Mouse (Mus musculus) adrenal gland, postnatal 10 days (tissue): ENCODE results near the gene Ccdc59. TPM values are rescaled to one million over a fixed set of nuclear protein-coding genes. Genes with fewer than 3 reads are reported as not detected.
A peak's percentile ranks its signal among the peaks of the same experiment; 100 is the strongest.

ENCODE experiments used
- DNase-seq: peaks from one replicate; pipeline ENCODE4 v3.0.0; 2021; ENCODE audit warnings: mixed read lengths
- long read RNA-seq, 2 experiments: library from polyadenylated mRNA; stranded (forward); transcript quantifications; one replicate each; pipeline ENCODE4 v2.0.0; 2021
- total RNA-seq, 2 experiments: library from RNA; stranded (reverse); gene quantifications; 2 replicates each; pipeline ENCODE4 v1.2.3; 2021

Gene Ccdc59
- 10 to 100 TPM; 18.2 to 20.1 TPM for total RNA-seq
- long read RNA-seq, experiment 1, full-length matches to known transcripts, result 37 of 38 reads
- long read RNA-seq, experiment 1, partial matches to known transcripts, result 1 of 38 reads
- long read RNA-seq, experiment 1, other reads (novel, unspliced or antisense), result 0 of 38 reads
- long read RNA-seq, experiment 2, full-length matches to known transcripts, result 18 of 20 reads
- long read RNA-seq, experiment 2, partial matches to known transcripts, result 1 of 20 reads
- long read RNA-seq, experiment 2, other reads (novel, unspliced or antisense), result 1 of 20 reads

GRCm38 (mm10) chr10:105840928-105841888, at the start of gene Ccdc59, which contains the start of gene Mettl25:
TSS of gene Ccdc59 (plus strand) at chr10:105841067.
TSS of gene Mettl25 (minus strand) at chr10:105841380.
- DNase-seq, result peak; percentile 98

GRCm38 (mm10) chr10:105793776-105794552, 46.9 kb upstream of the Ccdc59 start:
- DNase-seq, result no peak

GRCm38 (mm10) chr10:105797250-105797924, 43.5 kb upstream of the Ccdc59 start:
- no peak for DNase-seq

- no peak for DNase-seq
Observed at GRCm38 (mm10) chr10:105801147-105801546, 39.7 kb upstream of the Ccdc59 start.

GRCm38 (mm10) chr10:105802132-105802531, 38.7 kb upstream of the Ccdc59 start:
- DNase-seq, result no peak

GRCm38 (mm10) chr10:105803461-105803860, 37.4 kb upstream of the Ccdc59 start:
- DNase-seq, result no peak

GRCm38 (mm10) chr10:105806259-105807010, 34.4 kb upstream of the Ccdc59 start:
- DNase-seq, result no peak

GRCm38 (mm10) chr10:105834627-105835228, 6.1 kb upstream of the Ccdc59 start:
- peak; percentile 23 for DNase-seq

GRCm38 (mm10) chr10:105842574-105842973, 1.7 kb downstream of the Ccdc59 start:
- no peak for DNase-seq

GRCm38 (mm10) chr10:105850286-105850685, 9.4 kb downstream of the Ccdc59 start:
- no peak for DNase-seq

GRCm38 (mm10) chr10:105851136-105851535, 10.3 kb downstream of the Ccdc59 start:
- no peak for DNase-seq

- no peak for DNase-seq
Observed at GRCm38 (mm10) chr10:105867312-105867711, 26.4 kb downstream of the Ccdc59 start.

Other genes starting within 250 kb of the Ccdc59 start
- 10 to 100 TPM in 1 of 2 experiments, 1 to 10 TPM in 1; 7.2 to 11.0 TPM for gene Mettl25, start 313 bp downstream of the Ccdc59 start, total RNA-seq